ENCODE assay signal across 29 mouse cellular contexts in genomic region chr17:43488439-43489151, GRCm38 (mm10). TPM values are rescaled to one million over a fixed set of nuclear protein-coding genes. Genes with fewer than 3 reads are reported as not detected.
DNase-seq lines count a peak whose midpoint lies in the region; ATAC-seq and TF ChIP-seq lines count a peak whose summit lies in the region.
"Had no signal": no experiment of that assay in that cellular context is flagged by ENCODE, and none has a peak within 500 bp of the region (broad histone marks: within the 10 kb centered on the region; RNA-seq: fewer than 3 reads in every experiment).

No protein-coding gene starts in this region.

- no peak overlapping the region for H3K9ac ChIP-seq in midbrain, embryonic 11.5 days (ENCODE audit: low read length)
- H3K9ac ChIP-seq in midbrain, postnatal 0 days (replicated peaks; ENCODE audit: low read length, poor library complexity, severe bottlenecking): no peak overlapping the region
- H3K9ac ChIP-seq in intestine, postnatal 0 days (ENCODE audit: low read depth, low read length): no peak overlapping the region
- H3K9ac ChIP-seq: forebrain, embryonic 13.5 days; heart, embryonic 12.5 days; heart, embryonic 15.5 days; hindbrain, embryonic 14.5 days had no signal

- DNase-seq in adrenal gland, postnatal 14 days: peak; percentile 6
- DNase-seq in adrenal gland, adult 8-10 months: no peak
- DNase-seq in midbrain, embryonic 11.5 days (ENCODE audit: low spot score, missing footprints): peak; percentile 47
- DNase-seq in midbrain, postnatal 0 days (ENCODE audit: low spot score): no peak
- no peak for DNase-seq in frontal cortex, postnatal 36 days (ENCODE audit: low spot score in 2 of 2)
- DNase-seq: cerebellum, adult 18-20 months; cerebellum, adult 9-10 months; cerebellum, postnatal 14 days; gastrocnemius, adult 2 months; gastrocnemius, postnatal 14 days; heart, adult 18-20 months; heart, postnatal 14 days; heart, postnatal 4 days; kidney, adult 18-20 months had no signal

- no peaks in the 10 kb centered on the region for H3K9me3 ChIP-seq in midbrain, embryonic 11.5 days (ENCODE audit: control insufficient read depth, low read length)
- H3K9me3 ChIP-seq in midbrain, postnatal 0 days (ENCODE audit: low read length): no peaks in the 10 kb centered on the region
- H3K9me3 ChIP-seq in intestine, postnatal 0 days (ENCODE audit: control insufficient read depth): no peaks in the 10 kb centered on the region
- H3K9me3 ChIP-seq: forebrain, embryonic 10.5 days; forebrain, embryonic 13.5 days; heart, embryonic 12.5 days; heart, embryonic 15.5 days had no signal

- TF ChIP-seq CTCF in midbrain, postnatal 0 days (IDR thresholded peaks at IDR 0.05): no peak
- no peak for TF ChIP-seq CTCF in intestine, postnatal 0 days (IDR thresholded peaks at IDR 0.05; ENCODE audit: low read depth)

- H3K4me3 ChIP-seq in midbrain, embryonic 11.5 days (ENCODE audit: low read depth, low read length): no peak overlapping the region
- no peak overlapping the region for H3K4me3 ChIP-seq in midbrain, postnatal 0 days (ENCODE audit: low read depth, low read length)
- H3K4me3 ChIP-seq in intestine, postnatal 0 days (ENCODE audit: low read depth, low read length): no peak overlapping the region
- H3K4me3 ChIP-seq: forebrain, embryonic 10.5 days; forebrain, embryonic 13.5 days; gastrocnemius, adult 2 months; heart, embryonic 12.5 days; heart, embryonic 15.5 days had no signal

- no peak overlapping the region for H3K27ac ChIP-seq in midbrain, embryonic 11.5 days (ENCODE audit: low read depth, low read length)
- H3K27ac ChIP-seq in midbrain, postnatal 0 days (ENCODE audit: low read depth, low read length): no peak overlapping the region
- peak overlapping the region; percentile 15 for H3K27ac ChIP-seq in intestine, postnatal 0 days (ENCODE audit: low read depth, low read length)
- H3K27ac ChIP-seq: forebrain, embryonic 10.5 days; forebrain, embryonic 13.5 days; gastrocnemius, adult 2 months; heart, embryonic 15.5 days; hindbrain, embryonic 14.5 days; hindbrain, postnatal 0 days had no signal

- 92% methylated on average over 2 of the region's 2 CpGs for WGBS in midbrain, embryonic 11.5 days
- 93% methylated on average over 2 of the region's 2 CpGs for WGBS in midbrain, postnatal 0 days
- WGBS in intestine, postnatal 0 days: 64% methylated on average over 2 of the region's 2 CpGs

- H3K36me3 ChIP-seq in midbrain, embryonic 11.5 days (ENCODE audit: control insufficient read depth, insufficient read depth, low read length): no peaks in the 10 kb centered on the region
- H3K36me3 ChIP-seq in midbrain, postnatal 0 days (ENCODE audit: insufficient read depth, low read length): no peaks in the 10 kb centered on the region
- 0 out of 2 replicates have a peak, but pooled peaks cover 9% of the 10 kb centered on the region for H3K36me3 ChIP-seq in intestine, postnatal 0 days (ENCODE audit: control insufficient read depth, insufficient read depth)
- H3K36me3 ChIP-seq: forebrain, embryonic 10.5 days; heart, embryonic 12.5 days; heart, embryonic 15.5 days had no signal

- ATAC-seq in midbrain, embryonic 11.5 days (ENCODE audit: low FRiP score): no peak
- ATAC-seq in midbrain, postnatal 0 days (ENCODE audit: low FRiP score): no peak
- ATAC-seq in intestine, postnatal 0 days: peak; percentile 57; the same call in 1 of the 2 replicates
- ATAC-seq: CD4-positive, CD25-positive, alpha-beta regulatory T cell, adult 4 months; forebrain, embryonic 13.5 days; forebrain, embryonic 16.5 days; hindbrain, postnatal 0 days; inflammation-experienced regulatory T-cells, adult 6 months had no signal

- H3K4me1 ChIP-seq in midbrain, embryonic 11.5 days (ENCODE audit: control insufficient read depth, insufficient read depth, low read length): no peaks in the 10 kb centered on the region
- no peaks in the 10 kb centered on the region for H3K4me1 ChIP-seq in midbrain, postnatal 0 days (ENCODE audit: insufficient read depth, low read length)
- 0 out of 2 replicates have a peak, but pooled peaks cover 8% of the 10 kb centered on the region for H3K4me1 ChIP-seq in intestine, postnatal 0 days (replicated peaks; ENCODE audit: control insufficient read depth, insufficient read depth, low read length)
- H3K4me1 ChIP-seq: forebrain, embryonic 10.5 days; forebrain, embryonic 13.5 days; heart, embryonic 12.5 days; heart, embryonic 15.5 days had no signal

- H3K27me3 ChIP-seq in midbrain, embryonic 11.5 days (ENCODE audit: control insufficient read depth, insufficient read depth, low read length): no peaks in the 10 kb centered on the region
- H3K27me3 ChIP-seq in midbrain, postnatal 0 days (ENCODE audit: insufficient read depth, low read length): no peaks in the 10 kb centered on the region
- H3K27me3 ChIP-seq in intestine, postnatal 0 days (replicated peaks; ENCODE audit: control insufficient read depth, insufficient read depth, low read length): no peaks in the 10 kb centered on the region
- H3K27me3 ChIP-seq: forebrain, embryonic 13.5 days; heart, embryonic 12.5 days; heart, embryonic 15.5 days had no signal

- H3K4me2 ChIP-seq in midbrain, embryonic 11.5 days: no peak overlapping the region
- H3K4me2 ChIP-seq in midbrain, postnatal 0 days (ENCODE audit: low read depth, low read length, poor library complexity, severe bottlenecking): no peak overlapping the region
- H3K4me2 ChIP-seq in intestine, postnatal 0 days (replicated peaks; ENCODE audit: low read depth): 0 out of 2 replicates have a peak overlapping the region, but pooled peaks have one; percentile 0
- H3K4me2 ChIP-seq: forebrain, embryonic 13.5 days; heart, embryonic 12.5 days; heart, embryonic 15.5 days; hindbrain, embryonic 14.5 days had no signal

RNA-seq across cellular contexts. Expression of gene Mep1a, which starts 14.0 kb away (rescaled TPM):
- 0.15 TPM in 1 of 2 replicates, not detected in the other for total RNA-seq in adrenal gland, postnatal 14 days (2021)
- total RNA-seq in adrenal gland, adult 8-10 months (2022): not detected
- 0.14 TPM in 1 of 2 replicates, not detected in the other for polyA plus RNA-seq in midbrain, embryonic 11.5 days (2014; fragmentation: Nextera tagmentation; extraction: Ambion mirVana)
- total RNA-seq in midbrain, postnatal 0 days (2014; rRNA removed): 0.19 TPM in 1 of 2 replicates, not detected in the other
- 0.15 TPM in 1 of 2 replicates, not detected in the other for polyA plus RNA-seq in midbrain, postnatal 0 days (2015; fragmentation: Nextera tagmentation; extraction: Ambion mirVana)
- polyA plus RNA-seq in intestine, postnatal 0 days (2015; fragmentation: Nextera tagmentation; extraction: Ambion mirVana): 147 and 153 TPM in 2 replicates
- total RNA-seq: gastrocnemius, adult 2 months; gastrocnemius, postnatal 14 days; gastrocnemius, postnatal 4 days; heart, adult 18-20 months; heart, postnatal 14 days; heart, postnatal 4 days; hindbrain, postnatal 0 days; MEL had no signal
- polyA plus RNA-seq: C2C12; CD4-positive, CD25-positive, alpha-beta regulatory T cell, adult 4 months; embryonic facial prominence, embryonic 11.5 days; forebrain, embryonic 10.5 days; forebrain, embryonic 16.5 days; heart, embryonic 12.5 days; heart, embryonic 15.5 days; hindbrain, embryonic 11.5 days; inflammation-experienced regulatory T-cells, adult 6 months had no signal

RNA-seq across cellular contexts. Expression of gene Ankrd66, which starts 54.8 kb away (rescaled TPM):
- total RNA-seq in adrenal gland, postnatal 14 days (2021): not detected in 2 replicates
- under 1 TPM in 1 of 4 experiments, not detected in 3; 0.30 TPM for total RNA-seq in adrenal gland, adult 8-10 months (2022)
- 0.16 and 0.25 TPM in 2 replicates for polyA plus RNA-seq in midbrain, embryonic 11.5 days (2014; fragmentation: Nextera tagmentation; extraction: Ambion mirVana)
- total RNA-seq in midbrain, postnatal 0 days (2014; rRNA removed): 1.1 TPM in 1 of 2 replicates, not detected in the other
- polyA plus RNA-seq in midbrain, postnatal 0 days (2015; fragmentation: Nextera tagmentation; extraction: Ambion mirVana): 0.88 and 0.93 TPM in 2 replicates
- 0.83 and 0.94 TPM in 2 replicates for polyA plus RNA-seq in intestine, postnatal 0 days (2015; fragmentation: Nextera tagmentation; extraction: Ambion mirVana)
- total RNA-seq: gastrocnemius, adult 2 months; gastrocnemius, postnatal 14 days; gastrocnemius, postnatal 4 days; heart, postnatal 14 days; heart, postnatal 4 days; MEL had no signal
- polyA plus RNA-seq: CD4-positive, CD25-positive, alpha-beta regulatory T cell, adult 4 months; heart, embryonic 12.5 days; heart, embryonic 15.5 days; inflammation-experienced regulatory T-cells, adult 6 months had no signal

Comparison
In these comparisons a context has a peak if more than half of its experiments do, and no peak if none do; other contexts are left out.
1. DNase-seq: peak in adrenal gland, postnatal 14 days (single experiment) and midbrain, embryonic 11.5 days (single experiment); none in adrenal gland, adult 8-10 months (single experiment), midbrain, postnatal 0 days (single experiment) and frontal cortex, postnatal 36 days (0 of 2).